Mouse (Mus musculus) liver, embryonic 14.5 days (tissue): ENCODE results near the gene B430306N03Rik. TPM values are rescaled to one million over a fixed set of nuclear protein-coding genes. Genes with fewer than 3 reads are reported as not detected.

ENCODE experiments used
- ATAC-seq: fragments of 200-750 bp; cut with Nextera tagmentation; 2 replicates; pipeline ENCODE4 v1.8.0; 2017; ENCODE audit warnings: moderate number of reproducible peaks, mild to moderate bottlenecking, moderate library complexity; ENCODE audit not compliant: insufficient read depth
- DNase-seq, 3 experiments: peaks; one replicate each; pipeline ENCODE4 v3.0.0-alpha.2; 2012 to 2013; ENCODE audit warnings: low read depth in 3 of 3, low spot score in 3 of 3
- H3K27ac ChIP-seq: fragments of 300-500 bp; sonication (generic); 2 replicates; pipeline ENCODE4 v1.5.1; 2014; ENCODE audit warnings: moderate library complexity, mild to moderate bottlenecking, control low read depth, inconsistent platforms
- H3K27me3 ChIP-seq: fragments of 300-500 bp; sonication (generic); 2 replicates; pipeline ENCODE4 v1.6.1; 2014; ENCODE audit warnings: mild to moderate bottlenecking, low read length, moderate library complexity; ENCODE audit not compliant: control insufficient read depth, insufficient read depth
- H3K36me3 ChIP-seq: fragments of 300-500 bp; sonication (generic); replicated peaks from 2 replicates; pipeline ENCODE4 v1.6.1; 2014; ENCODE audit warnings: low read depth; ENCODE audit not compliant: control insufficient read depth, insufficient read depth
- H3K4me1 ChIP-seq, 2 experiments: fragments of 200-500 bp in 1 of 2; fragments of 300-500 bp in 1 of 2; sonication (generic) in 1 of 2; replicated peaks; 2 replicates each; pipeline ENCODE4 v1.6.1; 2012 to 2014; ENCODE audit warnings: antibody characterized with exemption in 1 of 2, inconsistent platforms in 1 of 2, low read length in 1 of 2; ENCODE audit not compliant: control insufficient read depth in 2 of 2, insufficient read depth in 2 of 2
- H3K4me2 ChIP-seq: fragments of 300-500 bp; sonication (generic); 2 replicates; pipeline ENCODE4 v1.6.1; 2014; ENCODE audit warnings: low read depth, mild to moderate bottlenecking, control low read depth, moderate library complexity
- H3K4me3 ChIP-seq, 2 experiments: fragments of 200-500 bp in 1 of 2; fragments of 300-500 bp in 1 of 2; sonication (generic) in 1 of 2; 2 replicates each; pipeline ENCODE4 v1.5.1; 2012 to 2014; ENCODE audit warnings: low read depth in 2 of 2, low read length in 2 of 2, mild to moderate bottlenecking in 2 of 2, control low read depth in 1 of 2, inconsistent platforms in 1 of 2, moderate library complexity in 1 of 2; ENCODE audit not compliant: insufficient read depth in 1 of 2
- H3K9ac ChIP-seq: fragments of 300-500 bp; sonication (generic); replicated peaks from 2 replicates; pipeline ENCODE4 v1.6.1; 2014; ENCODE audit warnings: mild to moderate bottlenecking, control low read depth, moderate library complexity
- H3K9me3 ChIP-seq: fragments of 300-500 bp; sonication (generic); 2 replicates; pipeline ENCODE4 v1.6.1; 2016; ENCODE audit warnings: low read length, mixed read lengths; ENCODE audit not compliant: control insufficient read depth
- CTCF ChIP-seq: IDR thresholded peaks from 2 replicates; pipeline ENCODE4 v1.5.1; 2016; ENCODE audit warnings: antibody characterized with exemption, low read depth, control low read depth
- EP300 ChIP-seq: IDR thresholded peaks from 2 replicates; pipeline ENCODE4 v1.6.1; 2016; ENCODE audit warnings: antibody characterized with exemption, low read depth
- WGBS: fragments of 180-500 bp; shearing (Covaris S2); extraction: QIAGEN DNeasy Blood & Tissue Kit; methylation state at CpG from one replicate; pipeline ENCODE4 v1.1.7; 2014; ENCODE audit not compliant: insufficient replicate concordance; 5-methylcytosine and 5-hydroxymethylcytosine counted together
- polyA plus RNA-seq, 2 experiments: library from polyadenylated mRNA; depleted of rRNA in 1 of 2; stranded (reverse) in 1 of 2; unstranded in 1 of 2; fragments of >200 nt; fragmentation: Nextera tagmentation in 1 of 2; extraction: Ambion mirVana in 1 of 2; gene quantifications; 2 replicates each; pipeline versions ENCODE4 v1.2.1 to v1.2.3; 2012 to 2014

The B430306N03Rik gene
- polyA plus RNA-seq, 2 experiments = 1.8 to 2.6 TPM

GRCm38 (mm10) chr17:48355822-48356221 is 39.9 kb downstream of the B430306N03Rik start:
- WGBS = 59% methylated on average over 3 of the region's 3 CpGs
- H3K4me1 ChIP-seq = peaks cover 4 to 10% of the 10 kb centered on the region in 2 experiments
- no peak for ATAC-seq

GRCm38 (mm10) chr17:48357892-48358291 is 42.0 kb downstream of the B430306N03Rik start:
- H3K4me1 ChIP-seq = peaks cover 7 to 14% of the 10 kb centered on the region in 2 experiments
- no peak overlapping the region for H3K27ac ChIP-seq
- no peak overlapping the region for H3K4me3 ChIP-seq
- WGBS = 44% methylated on average over 2 of the region's 2 CpGs
- H3K36me3 ChIP-seq = no peaks in the 10 kb centered on the region
- no peaks in the 10 kb centered on the region for H3K9me3 ChIP-seq
- no peak overlapping the region for H3K9ac ChIP-seq
- no peak overlapping the region for H3K4me2 ChIP-seq
- TF ChIP-seq CTCF (no peak), EP300 (no peak)
- ATAC-seq (no peak), DNase-seq (no peak)
- H3K27me3 ChIP-seq = no peaks in the 10 kb centered on the region

More at GRCm38 (mm10) chr17:48355822-48356221, 39.9 kb downstream of the B430306N03Rik start:
- H3K27ac ChIP-seq = no peak overlapping the region
- H3K27me3 ChIP-seq = no peaks in the 10 kb centered on the region
- H3K36me3 ChIP-seq = no peaks in the 10 kb centered on the region
- no peak overlapping the region for H3K4me3 ChIP-seq
- no peak overlapping the region for H3K9ac ChIP-seq
- TF ChIP-seq EP300 = no peak
- no peak for TF ChIP-seq CTCF
- H3K4me2 ChIP-seq = no peak overlapping the region
- no peaks in the 10 kb centered on the region for H3K9me3 ChIP-seq
- DNase-seq = no peak

GRCm38 (mm10) chr17:48359616-48360015 is 43.7 kb downstream of the B430306N03Rik start, which contains the start of gene Treml1:
Gene Treml1 (plus strand): TSS chr17:48359916.
- no peak for TF ChIP-seq EP300
- no peak for TF ChIP-seq CTCF
- Histone ChIP-seq H3K27ac (no peak within 1 kb of the TSS), H3K4me2 (peak within 1 kb of the TSS; percentile 23), H3K9me3 (no peaks in the 10 kb centered on the region), H3K36me3 (no peaks in the 10 kb centered on the region), H3K4me3 (0 out of 4 replicates have a peak within 1 kb of the TSS, but pooled peaks of 1 of the 2 experiments have one; percentile 2), H3K27me3 (no peaks in the 10 kb centered on the region), H3K9ac (peak within 1 kb of the TSS; percentile 23), H3K4me1 (peaks cover 7 to 27% of the 10 kb centered on the region in 2 experiments)
- 24% methylated on average over 7 of the region's 7 CpGs for WGBS
- ATAC-seq = no peak
- DNase-seq = no peak

- H3K9ac ChIP-seq = peak overlapping the region; percentile 23
- 9% methylated on average over 4 of the region's 4 CpGs for WGBS
- no peaks in the 10 kb centered on the region for H3K36me3 ChIP-seq
- 0 out of 4 replicates have a peak overlapping the region, but pooled peaks of 1 of the 2 experiments have one; percentile 2 for H3K4me3 ChIP-seq
- no peak overlapping the region for H3K27ac ChIP-seq
- peak; percentile 79 for ATAC-seq
- peaks cover 7 to 29% of the 10 kb centered on the region in 2 experiments for H3K4me1 ChIP-seq
- peak overlapping the region; percentile 23 for H3K4me2 ChIP-seq
- peak in 1 of 3 experiments; percentile 26 for DNase-seq
- H3K9me3 ChIP-seq = no peaks in the 10 kb centered on the region
- TF ChIP-seq EP300 (peak; percentile 35), CTCF (no peak)
- no peaks in the 10 kb centered on the region for H3K27me3 ChIP-seq
Measured at GRCm38 (mm10) chr17:48360462-48360861, 44.5 kb downstream of the B430306N03Rik start.

- Histone ChIP-seq H3K4me1 (peaks cover 7 to 29% of the 10 kb centered on the region in 2 experiments), H3K27ac (no peak overlapping the region), H3K4me3 (no peak overlapping the region), H3K4me2 (no peak overlapping the region), H3K9me3 (no peaks in the 10 kb centered on the region), H3K27me3 (no peaks in the 10 kb centered on the region), H3K9ac (no peak overlapping the region), H3K36me3 (no peaks in the 10 kb centered on the region)
- DNase-seq (no peak), ATAC-seq (no peak)
- TF ChIP-seq EP300 = no peak
- TF ChIP-seq CTCF = no peak
- 44% methylated on average over 3 of the region's 3 CpGs for WGBS
Measured at GRCm38 (mm10) chr17:48362346-48362745, 46.4 kb downstream of the B430306N03Rik start.
